Mouse (Mus musculus): ENCODE measurements around the gene Filip1l. TPM values are rescaled to one million over a fixed set of nuclear protein-coding genes. Genes with fewer than 3 reads are reported as not detected.
"Not testable (repeated sequence)": the region's sequence is repeated elsewhere in the genome, so short reads cannot be mapped to it uniquely, and the experiment has no call there.

Gene Filip1l
- polyA plus RNA-seq, 1 experiment from 2014 or later, result 3.3 TPM

GRCm38 (mm10) chr16:57383266-57383971 is 30.5 kb downstream of the Filip1l start:
- Histone ChIP-seq H3K27me3 (no peaks in the 10 kb centered on the region), H3K36me3 (no peaks in the 10 kb centered on the region), H3K9ac (no peak overlapping the region), H3K4me3 (no peak overlapping the region), H3K4me1 (replicated peaks) (no peaks in the 10 kb centered on the region), H3K9me3 (no peaks in the 10 kb centered on the region), H3K4me2 (no peak overlapping the region), H3K27ac (no peak overlapping the region)
- no peak for ATAC-seq (ENCODE audit: low FRiP score)
- WGBS, result 80% methylated on average over 8 of the region's 8 CpGs

DNA sequence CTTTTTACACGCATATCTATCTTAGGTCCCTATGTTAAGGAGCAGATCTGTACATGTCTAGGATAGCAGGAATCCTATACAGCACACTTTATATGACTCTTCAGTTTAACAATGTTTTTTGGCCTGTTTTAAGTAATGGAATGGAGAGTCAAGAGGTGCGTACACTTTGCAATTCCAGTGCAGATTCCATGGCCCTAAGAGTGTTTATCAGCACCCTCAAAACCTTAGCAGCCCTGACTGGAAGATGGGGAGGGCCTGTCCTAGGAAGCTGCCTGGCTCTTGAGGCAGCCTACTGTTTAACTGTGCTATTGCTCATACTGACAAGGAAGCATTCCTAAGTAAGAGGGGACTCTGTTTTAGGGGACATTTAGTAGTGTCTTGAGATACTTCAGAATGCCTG is 31.4 kb downstream of the Filip1l start:
- no peak for ATAC-seq (ENCODE audit: low FRiP score)
- no peaks in the 10 kb centered on the region for H3K4me1 ChIP-seq (replicated peaks)
- no peak overlapping the region for H3K9ac ChIP-seq
- 98% methylated on average over 2 of the region's 2 CpGs for whole genome bisulfite sequencing
- H3K4me2 ChIP-seq, result no peak overlapping the region
- H3K27ac ChIP-seq, result no peak overlapping the region
- H3K9me3 ChIP-seq, result no peaks in the 10 kb centered on the region
- H3K36me3 ChIP-seq, result no peaks in the 10 kb centered on the region
- H3K27me3 ChIP-seq, result no peaks in the 10 kb centered on the region
- no peak overlapping the region for H3K4me3 ChIP-seq

GRCm38 (mm10) chr16:57389566-57390251 is 36.8 kb downstream of the Filip1l start:
- 92% methylated on average over 15 of the region's 15 CpGs for WGBS

DNA sequence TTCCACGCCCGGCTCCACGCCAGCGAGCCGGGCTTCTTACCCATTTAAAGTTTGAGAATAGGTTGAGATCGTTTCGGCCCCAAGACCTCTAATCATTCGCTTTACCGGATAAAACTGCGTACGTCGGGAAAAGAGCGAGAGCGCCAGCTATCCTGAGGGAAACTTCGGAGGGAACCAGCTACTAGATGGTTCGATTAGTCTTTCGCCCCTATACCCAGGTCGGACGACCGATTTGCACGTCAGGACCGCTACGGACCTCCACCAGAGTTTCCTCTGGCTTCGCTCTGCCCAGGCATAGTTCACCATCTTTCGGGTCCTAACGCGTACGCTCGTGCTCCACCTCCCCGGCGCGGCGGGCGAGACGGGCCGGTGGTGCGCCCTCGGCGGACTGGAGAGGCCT is 38.3 kb downstream of the Filip1l start:
- not testable (repeated sequence) for H3K4me3 ChIP-seq; H3K4me1 ChIP-seq (replicated peaks); H3K27me3 ChIP-seq; H3K9ac ChIP-seq; H3K27ac ChIP-seq; H3K9me3 ChIP-seq; ATAC-seq (ENCODE audit: low FRiP score); H3K36me3 ChIP-seq; H3K4me2 ChIP-seq
- 36% methylated on average over 29 of the region's 39 CpGs for WGBS

More at GRCm38 (mm10) chr16:57389566-57390251, 36.8 kb downstream of the Filip1l start:
- Histone ChIP-seq H3K4me2 (no peak overlapping the region), H3K36me3 (no peaks in the 10 kb centered on the region), H3K4me1 (replicated peaks) (no peaks in the 10 kb centered on the region), H3K27ac (no peak overlapping the region), H3K27me3 (no peaks in the 10 kb centered on the region), H3K9ac (no peak overlapping the region), H3K4me3 (no peak overlapping the region), H3K9me3 (no peaks in the 10 kb centered on the region)
- no peak for ATAC-seq (ENCODE audit: low FRiP score)

DNA sequence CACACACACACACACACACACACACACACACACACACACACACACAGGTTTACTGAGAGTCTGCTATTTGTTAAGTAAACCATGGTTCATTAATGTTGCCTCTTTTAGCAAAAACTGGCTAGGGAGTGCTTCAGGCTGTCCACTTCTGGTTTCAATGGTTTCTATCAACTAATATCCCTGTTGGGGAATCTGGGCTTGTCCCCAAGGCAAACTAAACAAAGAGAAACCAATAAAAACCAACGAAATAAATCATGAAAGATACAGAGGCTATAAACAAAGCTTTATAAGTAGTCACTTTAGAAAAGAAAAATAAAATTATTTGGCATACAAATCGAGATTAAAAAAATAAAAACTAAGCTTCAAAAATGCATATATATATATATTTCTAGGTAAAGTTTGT is 39.6 kb downstream of the Filip1l start:
- no peak overlapping the region for H3K27ac ChIP-seq
- ATAC-seq (ENCODE audit: low FRiP score), result no peak
- H3K4me3 ChIP-seq, result no peak overlapping the region
- WGBS, result 77% methylated on average over 2 of the region's 2 CpGs
- H3K9ac ChIP-seq, result no peak overlapping the region
- no peaks in the 10 kb centered on the region for H3K27me3 ChIP-seq
- no peak overlapping the region for H3K4me2 ChIP-seq
- H3K4me1 ChIP-seq (replicated peaks), result no peaks in the 10 kb centered on the region
- H3K9me3 ChIP-seq, result no peaks in the 10 kb centered on the region
- no peaks in the 10 kb centered on the region for H3K36me3 ChIP-seq

GRCm38 (mm10) chr16:57393161-57393560 is 40.3 kb downstream of the Filip1l start:
- ATAC-seq (ENCODE audit: low FRiP score), result no peak
- Histone ChIP-seq H3K4me2 (no peak overlapping the region), H3K9me3 (no peaks in the 10 kb centered on the region), H3K27ac (no peak overlapping the region), H3K9ac (no peak overlapping the region), H3K4me3 (no peak overlapping the region), H3K27me3 (no peaks in the 10 kb centered on the region), H3K36me3 (no peaks in the 10 kb centered on the region), H3K4me1 (replicated peaks) (no peaks in the 10 kb centered on the region)
- 72% methylated on average over 11 of the region's 11 CpGs for WGBS

- Histone ChIP-seq H3K27me3 (no peaks in the 10 kb centered on the region), H3K4me2 (no peak overlapping the region), H3K27ac (no peak overlapping the region), H3K4me1 (replicated peaks) (no peaks in the 10 kb centered on the region), H3K9me3 (no peaks in the 10 kb centered on the region), H3K4me3 (no peak overlapping the region), H3K36me3 (no peaks in the 10 kb centered on the region), H3K9ac (no peak overlapping the region)
- no peak for ATAC-seq (ENCODE audit: low FRiP score)
- WGBS, result 77% methylated on average over 6 of the region's 6 CpGs
Measured at GRCm38 (mm10) chr16:57396249-57396648, 43.4 kb downstream of the Filip1l start.

DNA sequence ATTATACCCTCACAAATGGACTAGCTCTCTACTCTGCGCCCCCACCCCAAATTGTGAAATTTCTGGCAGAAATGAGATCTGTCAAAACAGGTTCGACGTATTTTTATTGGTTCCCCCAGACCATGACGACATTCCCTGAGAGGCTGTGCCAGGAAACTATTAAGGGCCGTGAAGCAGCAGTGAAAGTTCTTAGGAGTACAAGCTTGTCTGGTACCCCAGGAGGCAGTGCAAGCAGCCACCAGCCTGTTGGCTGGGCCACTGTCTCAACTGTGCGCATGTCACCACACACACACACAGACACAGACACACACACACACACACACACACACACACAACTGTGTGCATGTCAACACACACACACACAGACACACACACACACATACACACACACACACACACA is 45.0 kb downstream of the Filip1l start:
- H3K9ac ChIP-seq, result no peak overlapping the region
- H3K9me3 ChIP-seq, result no peaks in the 10 kb centered on the region
- H3K27ac ChIP-seq, result no peak overlapping the region
- H3K4me1 ChIP-seq (replicated peaks), result no peaks in the 10 kb centered on the region
- no peak overlapping the region for H3K4me2 ChIP-seq
- no peak for ATAC-seq (ENCODE audit: low FRiP score)
- WGBS, result 90% methylated on average over 6 of the region's 6 CpGs
- no peaks in the 10 kb centered on the region for H3K36me3 ChIP-seq
- H3K4me3 ChIP-seq, result no peak overlapping the region
- no peaks in the 10 kb centered on the region for H3K27me3 ChIP-seq

GRCm38 (mm10) chr16:57398387-57399214 is 45.7 kb downstream of the Filip1l start:
- Histone ChIP-seq H3K27ac (no peak overlapping the region), H3K4me3 (no peak overlapping the region), H3K27me3 (no peaks in the 10 kb centered on the region), H3K4me2 (no peak overlapping the region), H3K9me3 (no peaks in the 10 kb centered on the region), H3K4me1 (replicated peaks) (no peaks in the 10 kb centered on the region), H3K36me3 (no peaks in the 10 kb centered on the region), H3K9ac (no peak overlapping the region)
- ATAC-seq (ENCODE audit: low FRiP score), result peak; percentile 40; the same call in 1 of the 2 replicates
- 67% methylated on average over 18 of the region's 18 CpGs for WGBS

DNA sequence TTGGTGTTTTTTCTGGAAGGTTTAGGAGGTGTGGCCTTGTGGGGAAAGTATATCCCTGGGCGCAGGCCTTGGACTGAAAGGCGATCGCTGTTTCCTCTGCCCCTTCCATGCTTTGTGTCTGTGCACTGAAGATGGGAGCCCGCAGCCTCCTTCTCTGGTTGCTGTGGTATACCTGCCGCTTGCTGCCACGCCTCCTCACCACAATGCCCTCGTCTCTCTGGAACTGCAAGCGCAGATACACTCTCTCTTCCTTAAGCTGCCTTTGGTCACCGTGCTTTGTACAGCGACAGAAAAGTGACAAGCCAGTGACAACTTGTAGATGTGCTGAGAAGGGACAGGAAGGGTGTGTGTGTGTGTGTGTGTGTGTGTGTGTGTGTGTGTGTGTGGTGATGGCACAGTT is 46.7 kb downstream of the Filip1l start:
- 91% methylated on average over 10 of the region's 10 CpGs for WGBS
- Histone ChIP-seq H3K4me2 (no peak overlapping the region), H3K36me3 (no peaks in the 10 kb centered on the region), H3K4me1 (replicated peaks) (no peaks in the 10 kb centered on the region), H3K27ac (no peak overlapping the region), H3K9ac (no peak overlapping the region), H3K9me3 (no peaks in the 10 kb centered on the region), H3K27me3 (no peaks in the 10 kb centered on the region), H3K4me3 (no peak overlapping the region)
- ATAC-seq (ENCODE audit: low FRiP score), result no peak

DNA sequence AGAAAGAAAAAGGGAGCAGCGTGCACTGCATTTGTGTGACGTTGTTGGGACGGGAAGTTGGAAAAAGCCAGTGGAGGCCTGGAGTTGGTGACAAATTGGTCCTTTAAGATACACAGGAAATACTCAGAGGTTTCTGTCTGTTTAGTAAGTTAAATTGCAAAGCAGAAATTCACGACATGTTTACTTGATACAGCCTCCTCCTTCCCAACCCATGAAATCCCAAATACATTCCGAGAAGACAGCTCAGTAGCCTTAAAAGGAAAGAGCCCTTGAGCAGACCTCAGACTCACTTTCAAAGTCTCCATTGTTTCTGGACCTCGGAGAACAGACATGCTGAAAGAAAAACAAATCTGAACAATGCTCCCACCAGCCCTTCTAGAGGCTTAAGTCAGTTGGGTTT is 48.8 kb downstream of the Filip1l start:
- ATAC-seq (ENCODE audit: low FRiP score), result no peak
- Histone ChIP-seq H3K36me3 (no peaks in the 10 kb centered on the region), H3K27me3 (no peaks in the 10 kb centered on the region), H3K9me3 (no peaks in the 10 kb centered on the region), H3K4me2 (no peak overlapping the region), H3K4me1 (replicated peaks) (no peaks in the 10 kb centered on the region), H3K9ac (no peak overlapping the region), H3K4me3 (no peak overlapping the region), H3K27ac (no peak overlapping the region)
- WGBS, result 55% methylated on average over 6 of the region's 6 CpGs

GRCm38 (mm10) chr16:57402910-57403309 is 50.0 kb downstream of the Filip1l start:
- H3K36me3 ChIP-seq, result no peaks in the 10 kb centered on the region
- H3K9ac ChIP-seq, result no peak overlapping the region
- no peak for ATAC-seq (ENCODE audit: low FRiP score)
- no peak overlapping the region for H3K27ac ChIP-seq
- no peaks in the 10 kb centered on the region for H3K9me3 ChIP-seq
- H3K4me1 ChIP-seq (replicated peaks), result no peaks in the 10 kb centered on the region
- H3K27me3 ChIP-seq, result no peaks in the 10 kb centered on the region
- WGBS, result 85% methylated on average over 4 of the region's 4 CpGs
- no peak overlapping the region for H3K4me3 ChIP-seq
- no peak overlapping the region for H3K4me2 ChIP-seq
